Mouse (Mus musculus): ENCODE results near the gene Cgnl1.

DNA sequence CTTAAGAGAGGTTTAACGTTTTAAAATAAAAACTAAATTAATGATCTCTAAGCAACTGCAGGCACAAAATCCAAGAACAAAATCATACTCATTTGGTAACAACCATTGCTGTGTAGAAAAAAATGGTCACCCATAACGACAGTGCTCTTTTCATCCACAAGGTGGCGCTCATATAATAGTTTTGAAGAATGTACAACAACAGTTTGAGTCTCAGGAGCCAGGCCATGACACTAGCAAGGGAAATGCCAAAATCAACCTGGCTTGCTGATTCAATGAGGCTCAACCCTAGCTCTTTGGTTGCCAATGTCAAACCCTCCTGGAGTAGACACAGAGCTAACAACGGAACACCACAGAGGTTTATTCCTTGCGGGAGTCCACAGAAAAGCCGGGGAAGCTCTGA is 125.3 kb downstream of the Cgnl1 start:
- TF ChIP-seq CTCF (IDR thresholded peaks at IDR 0.05; ENCODE audit: extremely low read depth, insufficient read depth, insufficient read length, insufficient replicate concordance) (0 out of 2 replicates have a peak, but pooled peaks have one; percentile 0), POLR2A (IDR thresholded peaks at IDR 0.05; ENCODE audit: low read depth, low read length) (no peak)

Measured in spleen, adult 2 months (tissue).